Comparison of ENCODE assay signal across 15 mouse cellular contexts in genomic region chr13:104520461-104520860, GRCm38 (mm10).
"Had no signal": no experiment of that assay in that cellular context is flagged by ENCODE, and none has a peak within 500 bp of the region (broad histone marks: within the 10 kb centered on the region; RNA-seq: fewer than 3 reads in every experiment).

No protein-coding gene starts in this region.

- H3K9me3 ChIP-seq: liver, embryonic 13.5 days; lung, embryonic 15.5 days; midbrain, embryonic 13.5 days; stomach, embryonic 15.5 days had no signal

- H3K27me3 ChIP-seq: limb, embryonic 12.5 days; liver, embryonic 13.5 days; lung, embryonic 15.5 days; megakaryocyte, embryonic 14.5 days; midbrain, embryonic 13.5 days; stomach, embryonic 15.5 days had no signal

- H3K36me3 ChIP-seq: limb, embryonic 12.5 days; liver, embryonic 13.5 days; lung, embryonic 15.5 days; midbrain, embryonic 13.5 days; stomach, embryonic 15.5 days had no signal

- H3K4me3 ChIP-seq: limb, embryonic 12.5 days; liver, embryonic 13.5 days; lung, embryonic 15.5 days; megakaryocyte, embryonic 14.5 days; midbrain, embryonic 13.5 days; stomach, embryonic 15.5 days had no signal

- H3K27ac ChIP-seq: limb, embryonic 12.5 days; liver, embryonic 13.5 days; lung, embryonic 15.5 days; macrophage; midbrain, embryonic 13.5 days; stomach, embryonic 15.5 days had no signal

- ATAC-seq: liver, postnatal 0 days; midbrain, embryonic 13.5 days had no signal

- H3K9ac ChIP-seq: limb, embryonic 12.5 days; liver, embryonic 13.5 days; liver, postnatal 0 days; lung, embryonic 15.5 days; midbrain, embryonic 13.5 days; stomach, embryonic 15.5 days had no signal

- DNase-seq: kidney, postnatal 36 days; layer of hippocampus, adult 9-11 months; layer of hippocampus, postnatal 36 days; liver; liver, embryonic 13.5 days; liver, postnatal 0 days; lung, postnatal 14 days; right cerebral cortex, postnatal 14 days; thymus, postnatal 4 days had no signal

- H3K4me2 ChIP-seq: limb, embryonic 12.5 days; liver, embryonic 13.5 days; lung, embryonic 15.5 days; midbrain, embryonic 13.5 days; stomach, embryonic 15.5 days had no signal

- H3K4me1 ChIP-seq: liver, embryonic 13.5 days had no signal
